Mouse (Mus musculus) megakaryocyte, adult 5-6 weeks (primary cell): ENCODE results near the gene Pdcd6. TPM values are rescaled to one million over a fixed set of nuclear protein-coding genes. Genes with fewer than 3 reads are reported as not detected.

ENCODE experiments used
- ATAC-seq: 2 replicates; pipeline ENCODE4 v1.8.0; 2016; ENCODE audit warnings: mild to moderate bottlenecking, inconsistent platforms; ENCODE audit not compliant: poor library complexity, severe bottlenecking
- total RNA-seq, 2 experiments: library from RNA; stranded (forward) in 1 of 2; stranded (reverse) in 1 of 2; fragments of 153-499, 151-499 nt in 1 of 2; fragments of 221-1000, 200-1000 nt in 1 of 2; gene quantifications; 2 replicates each; pipeline versions ENCODE4 v1.2.3 to v1.2.4; 2015 to 2017

Pdcd6 gene
- total RNA-seq, 2 experiments from 2014 or later = 99.5 to 141 TPM

- ATAC-seq = no peak
These were observed 27.7 kb downstream of the Pdcd6 start for GRCm38 (mm10) chr13:74289646-74290045.

GRCm38 (mm10) chr13:74282299-74282698 is 35.1 kb downstream of the Pdcd6 start:
- no peak for ATAC-seq

GRCm38 (mm10) chr13:74275726-74276125 is 41.7 kb downstream of the Pdcd6 start:
- no peak for ATAC-seq

- peak; percentile 62 for ATAC-seq
These were observed 57.0 kb downstream of the Pdcd6 start for GRCm38 (mm10) chr13:74260231-74260992.

- ATAC-seq = peak; percentile 89
These were observed 57.7 kb downstream of the Pdcd6 start for GRCm38 (mm10) chr13:74259460-74260230.

Other genes starting within 250 kb of the Pdcd6 start
- not detected in 2 replicates for gene Slc9a3, start 196.1 kb downstream of the Pdcd6 start, total RNA-seq (2015)
- not detected in 2 replicates for gene Slc9a3, start 196.1 kb downstream of the Pdcd6 start, total RNA-seq (2017)
- 29.4 and 36.1 TPM in 2 replicates for gene Exoc3, start 108.8 kb downstream of the Pdcd6 start, total RNA-seq (2015)
- 51.0 and 52.6 TPM in 2 replicates for gene Exoc3, start 108.8 kb downstream of the Pdcd6 start, total RNA-seq (2017)
- 0.29 and 1.3 TPM in 2 replicates for gene Ahrr, start 25.2 kb downstream of the Pdcd6 start, total RNA-seq (2015)
- 1.1 TPM in 2 replicates for gene Ahrr, start 25.2 kb downstream of the Pdcd6 start, total RNA-seq (2017)
- 141 and 145 TPM in 2 replicates for gene Sdha, start 32.7 kb upstream of the Pdcd6 start, total RNA-seq (2015)
- gene Sdha, start 32.7 kb upstream of the Pdcd6 start, total RNA-seq (2017) = 165 and 179 TPM in 2 replicates
- gene Ccdc127, start 32.7 kb upstream of the Pdcd6 start, total RNA-seq (2015) = 18.8 and 26.5 TPM in 2 replicates
- gene Ccdc127, start 32.7 kb upstream of the Pdcd6 start, total RNA-seq (2017) = 30.9 and 54.1 TPM in 2 replicates
- gene Lrrc14b, start 46.4 kb upstream of the Pdcd6 start, total RNA-seq (2015) = not detected in 2 replicates
- gene Lrrc14b, start 46.4 kb upstream of the Pdcd6 start, total RNA-seq (2017) = not detected in 2 replicates
- 1.5 and 2.6 TPM in 2 replicates for gene Zfp72, start 73.3 kb upstream of the Pdcd6 start, total RNA-seq (2015)
- 0.53 and 1.7 TPM in 2 replicates for gene Zfp72, start 73.3 kb upstream of the Pdcd6 start, total RNA-seq (2017)
- 154 and 174 TPM in 2 replicates for gene Ftl1-ps1, start 82.1 kb upstream of the Pdcd6 start, total RNA-seq (2015)
- 32.7 and 33.9 TPM in 2 replicates for gene Ftl1-ps1, start 82.1 kb upstream of the Pdcd6 start, total RNA-seq (2017)
- 21.2 and 28.7 TPM in 2 replicates for gene Zfp825, start 176.4 kb upstream of the Pdcd6 start, total RNA-seq (2015)
- gene Zfp825, start 176.4 kb upstream of the Pdcd6 start, total RNA-seq (2017) = 8.4 and 12.4 TPM in 2 replicates